Mouse (Mus musculus) retina, postnatal 7 days (tissue): ENCODE data around the gene Furin.

ENCODE experiments used
- DNase-seq: peaks from one replicate; pipeline ENCODE4 v3.0.0-alpha.2; 2012; ENCODE audit warnings: low read depth, low spot score

Furin gene

GRCm38 (mm10) chr7:80341793-80342192 is 63.4 kb downstream of the Furin start:
- DNase-seq: no peak

GRCm38 (mm10) chr7:80340793-80341192 is 64.4 kb downstream of the Furin start, which contains the start of gene Unc45a:
Gene Unc45a (minus strand): TSS chr7:80341005.
- DNase-seq: no peak

- peak; percentile 97 for DNase-seq
Observed at GRCm38 (mm10) chr7:80339793-80340628, 65.2 kb downstream of the Furin start.

- no peak for DNase-seq
Observed at GRCm38 (mm10) chr7:80339371-80339770, 65.9 kb downstream of the Furin start.
